Mouse (Mus musculus): ENCODE data around the gene H2-Ke6.
A peak's percentile ranks its signal among the peaks of the same experiment; 100 is the strongest.

H2-Ke6 gene

DNA sequence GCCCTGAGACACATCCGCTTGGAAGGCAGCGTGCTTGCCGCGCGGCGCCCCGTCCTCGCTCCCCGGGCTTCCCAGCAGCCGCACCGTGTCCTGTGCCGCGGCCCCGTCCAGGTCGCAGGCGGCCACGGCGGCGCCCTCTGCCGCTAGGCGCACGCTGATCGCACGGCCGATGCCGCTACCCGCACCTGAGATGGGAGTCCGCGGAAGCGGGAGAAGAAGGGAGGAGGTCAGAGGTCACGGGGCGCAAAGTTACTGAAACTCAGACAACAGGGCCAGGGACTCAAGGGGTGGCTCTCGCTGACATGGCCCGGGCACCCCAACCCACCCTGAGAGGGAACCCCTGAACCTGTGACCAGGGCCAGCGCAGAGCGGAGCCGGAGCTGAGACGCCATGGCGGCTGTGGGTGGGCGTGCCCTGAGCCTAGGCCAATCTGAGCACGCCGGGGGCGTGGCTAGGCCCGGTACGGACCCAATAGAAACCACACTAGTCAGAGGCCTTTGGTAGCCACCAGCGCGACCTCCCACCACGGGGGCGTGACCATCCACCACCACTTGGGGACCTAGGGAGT is at the start of gene H2-Ke6:
Gene H2-Ke6 (minus strand): TSS at position 405 of the 568 bp plus-strand sequence.
- DNase-seq (ENCODE audit: low spot score), result peak; percentile 89

DNA sequence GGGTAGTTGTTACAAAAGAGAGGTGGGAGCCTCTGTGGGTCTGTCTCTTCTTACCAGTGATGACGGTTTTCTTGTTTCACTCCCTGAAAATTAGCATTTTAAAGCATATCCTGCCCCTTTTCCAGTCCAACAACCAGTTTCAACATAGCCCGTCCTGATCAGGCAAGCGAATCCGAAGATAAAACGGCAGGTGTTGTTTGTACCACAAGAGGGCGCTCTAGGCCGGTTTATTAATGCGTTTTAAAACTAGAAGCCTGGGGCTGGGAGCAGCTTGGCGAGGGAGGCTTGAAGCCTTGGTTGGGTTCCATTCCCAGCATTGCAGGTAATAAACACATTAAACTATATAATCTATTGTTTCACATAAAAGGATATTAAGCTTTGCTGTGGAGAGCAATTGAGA is 49.7 kb upstream of the H2-Ke6 start:
- no peak for DNase-seq (ENCODE audit: low spot score)

DNA sequence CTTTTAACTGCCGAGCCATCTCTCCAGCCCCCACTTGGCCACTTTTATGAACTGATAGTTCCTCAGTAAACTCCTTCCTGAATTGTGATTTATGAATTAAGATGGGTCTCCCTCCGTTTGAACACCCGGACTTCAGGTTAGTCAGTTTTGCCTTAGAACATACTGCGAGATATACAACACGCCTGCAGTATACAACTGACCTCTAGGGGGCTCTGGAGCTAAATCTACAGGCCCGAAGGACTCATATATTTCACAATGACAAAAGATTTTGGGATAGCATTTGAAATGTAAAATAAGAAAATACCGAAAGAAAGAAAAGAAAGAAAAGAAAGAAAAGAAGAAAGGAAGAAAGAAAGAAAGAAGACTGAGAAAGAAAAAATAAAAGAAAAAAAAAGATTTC is 47.4 kb upstream of the H2-Ke6 start:
- no peak for DNase-seq (ENCODE audit: low spot score)

DNA sequence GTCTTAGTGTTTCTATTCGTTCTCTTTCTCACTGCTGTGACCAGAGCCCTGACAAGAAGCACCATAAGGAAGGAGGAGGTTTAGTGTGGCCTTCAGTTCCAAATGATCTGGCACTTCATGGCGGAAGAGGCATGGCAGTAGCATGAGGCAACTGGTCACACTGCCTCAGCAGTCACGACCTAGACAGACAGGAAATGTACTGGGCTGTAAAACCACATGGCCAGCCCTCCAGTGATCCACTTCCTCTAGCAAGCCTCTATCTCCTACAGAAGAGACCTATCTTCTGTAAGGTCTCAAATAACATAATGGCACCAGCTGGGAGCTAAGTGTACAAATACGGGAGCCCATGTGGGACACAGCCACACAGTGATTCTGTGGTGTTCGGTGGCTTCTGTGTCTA is 44.2 kb upstream of the H2-Ke6 start:
- DNase-seq (ENCODE audit: low spot score), result no peak

DNA sequence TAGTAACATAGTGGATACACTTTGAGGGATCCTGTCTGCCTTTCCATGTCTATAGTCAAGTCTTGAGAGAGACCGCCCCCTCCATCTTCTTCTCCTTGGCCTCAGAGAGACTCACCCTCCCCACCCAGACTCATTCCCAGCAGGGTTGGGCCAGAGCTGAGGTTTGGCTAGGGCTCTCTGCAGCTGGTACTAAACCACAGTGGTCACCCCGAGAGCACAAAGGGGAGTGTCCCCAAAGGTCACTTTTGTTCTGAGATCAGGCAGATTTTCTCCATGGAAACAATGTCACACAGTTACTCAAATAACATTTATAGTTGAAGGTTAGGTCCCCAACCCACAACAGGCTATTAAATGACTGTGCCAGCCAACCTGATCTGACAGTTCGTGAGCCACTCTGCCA is 41.0 kb upstream of the H2-Ke6 start:
- DNase-seq (ENCODE audit: low spot score), result no peak

DNA sequence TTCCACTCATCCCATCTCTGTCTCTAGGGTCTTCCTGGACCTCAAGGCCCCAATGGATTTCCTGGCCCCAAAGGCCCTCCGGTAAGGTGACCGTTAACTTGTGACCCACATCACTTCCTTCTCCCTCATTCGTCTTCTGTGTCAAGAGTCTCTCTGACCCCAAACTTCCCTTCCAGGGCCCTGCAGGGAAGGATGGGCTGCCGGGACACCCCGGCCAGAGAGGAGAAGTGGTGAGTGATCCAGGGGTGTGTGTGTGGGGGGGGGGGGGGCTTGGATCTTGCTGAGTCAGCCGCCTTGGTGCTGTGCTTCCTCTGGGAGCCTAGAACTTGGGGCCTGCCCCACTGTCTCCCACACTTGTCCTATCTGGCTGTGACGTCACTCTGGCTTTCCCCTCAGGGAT is 29.4 kb upstream of the H2-Ke6 start:
- no peak for DNase-seq (ENCODE audit: low spot score)

DNA sequence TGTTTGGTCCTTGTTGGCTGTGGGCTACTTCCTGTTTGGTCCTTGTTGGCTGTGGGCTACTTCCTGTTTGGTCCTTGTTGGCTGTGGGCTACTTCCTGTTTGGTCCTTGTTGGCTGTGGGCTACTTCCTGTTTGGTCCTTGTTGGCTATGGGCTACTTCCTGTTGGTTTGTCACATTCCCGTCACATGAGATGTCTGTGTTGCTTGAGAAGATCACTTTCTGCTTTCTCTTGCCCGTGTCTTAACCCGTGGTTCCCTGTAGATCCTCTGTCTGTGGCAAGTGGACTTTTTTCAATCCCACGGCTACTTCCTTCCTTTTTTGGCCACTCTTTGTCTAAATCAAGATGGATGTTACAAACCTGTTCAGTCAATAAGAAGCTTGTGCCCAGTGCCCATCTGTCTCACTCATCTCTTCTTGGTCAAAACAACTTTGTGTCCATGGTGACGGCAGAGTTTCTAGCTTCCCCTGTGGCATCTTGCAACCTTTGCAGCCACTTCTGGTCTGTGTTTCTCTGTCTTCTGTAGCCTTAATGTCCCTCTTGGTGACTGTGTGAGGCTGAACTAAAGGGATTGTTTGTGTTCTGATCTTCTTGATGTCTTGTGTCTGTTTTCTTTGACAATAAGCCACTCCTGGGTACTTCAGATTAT is 19.7 kb upstream of the H2-Ke6 start:
- no peak for DNase-seq (ENCODE audit: low spot score)

DNA sequence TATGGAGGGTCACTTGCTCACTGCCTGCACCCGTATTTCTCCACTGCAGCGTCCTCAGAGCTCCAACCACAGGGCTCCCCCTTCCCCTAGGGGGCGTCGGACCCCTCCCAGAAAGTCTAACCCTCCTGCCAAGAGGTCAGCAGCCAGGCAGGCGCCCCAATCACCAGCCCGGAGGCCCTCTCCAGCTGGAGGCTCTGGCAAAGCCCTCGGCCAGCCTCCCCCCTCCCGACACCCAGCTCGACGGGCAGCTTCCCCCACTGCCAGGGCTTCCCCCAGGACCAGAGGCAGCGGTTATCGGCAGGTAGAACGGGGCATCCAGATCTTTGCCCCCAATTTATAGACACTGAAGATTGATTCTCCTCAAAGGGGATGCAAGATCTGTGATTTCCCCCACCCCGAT is 18.1 kb upstream of the H2-Ke6 start:
- no peak for DNase-seq (ENCODE audit: low spot score)

DNA sequence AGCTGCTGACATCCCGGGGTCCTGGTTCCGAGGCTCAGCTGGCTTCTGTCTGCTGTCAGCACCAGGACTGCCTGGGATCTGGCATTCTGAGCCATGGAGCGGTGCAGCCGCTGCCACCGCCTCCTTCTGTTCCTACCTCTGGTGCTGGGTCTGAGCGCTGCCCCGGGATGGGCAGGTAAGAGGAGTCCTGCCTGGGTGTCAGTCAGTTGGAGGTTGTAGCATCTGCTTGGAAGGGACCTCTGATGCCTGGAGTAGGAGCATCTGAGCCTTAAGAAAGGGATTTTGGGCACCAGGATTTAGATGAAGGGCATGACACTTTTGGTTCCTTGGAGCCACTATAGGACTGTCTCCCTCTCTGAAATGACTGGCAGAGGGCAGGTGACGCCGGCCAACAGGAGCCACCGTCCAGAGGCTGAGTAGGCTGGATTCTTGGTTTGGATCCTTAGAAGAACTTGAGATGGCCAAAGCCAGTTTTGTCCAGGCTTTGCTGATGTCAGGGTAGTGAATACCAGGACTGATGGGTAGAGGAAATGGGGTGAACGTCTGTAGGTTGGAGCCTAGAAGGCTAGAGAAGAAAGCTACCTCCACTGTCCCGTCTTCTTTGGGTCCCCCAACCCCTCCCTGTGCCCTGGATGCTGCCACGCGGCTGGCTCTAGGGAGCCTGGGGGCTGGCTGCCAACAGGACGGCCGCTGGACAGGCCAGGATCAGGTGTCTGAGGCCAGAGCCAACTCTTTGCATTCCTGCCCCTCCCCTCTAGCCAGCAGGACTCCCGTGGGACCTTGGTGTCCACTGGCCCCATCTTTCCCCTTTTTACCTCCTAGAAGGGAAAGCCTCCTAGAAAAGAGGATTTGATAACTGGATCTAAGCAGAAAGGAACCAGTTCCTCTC is 11.9 kb upstream of the H2-Ke6 start:
- no peak for DNase-seq (ENCODE audit: low spot score)

DNA sequence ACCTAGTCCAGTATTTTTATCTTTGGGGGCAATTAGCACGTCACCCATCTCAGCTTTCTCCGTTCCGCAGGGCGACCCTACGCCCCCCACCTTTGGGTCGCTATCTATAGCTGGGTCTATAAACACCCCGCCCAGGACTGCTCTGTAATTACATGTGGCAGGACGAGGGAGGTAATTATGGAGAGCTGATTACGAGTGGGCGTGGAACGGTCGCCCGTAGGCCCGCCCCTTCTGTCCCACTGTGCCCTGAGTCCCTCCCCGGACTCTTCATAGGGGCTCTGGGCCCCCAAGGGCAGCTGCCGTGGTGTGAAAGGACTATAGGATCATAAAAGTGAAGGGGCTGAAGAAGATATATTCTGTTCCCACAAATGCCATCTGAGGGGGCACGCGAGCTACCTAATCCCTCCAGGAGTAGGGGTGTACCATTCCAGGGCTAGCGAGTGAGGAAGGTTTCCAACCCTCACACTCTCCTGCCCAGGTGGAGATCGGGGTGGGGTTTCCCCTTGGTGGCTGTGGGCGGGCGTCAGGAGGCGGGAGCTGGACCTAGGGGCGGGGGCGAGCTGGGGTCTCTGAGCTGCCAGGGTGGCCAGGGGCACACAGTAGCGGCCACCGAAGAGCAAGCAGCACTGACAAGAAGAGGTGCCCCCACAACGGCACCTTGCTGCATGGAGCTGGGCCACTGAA is 11.2 kb upstream of the H2-Ke6 start, which contains the start of gene Col11a2:
Gene Col11a2 (plus strand): TSS at position 560 of the 684 bp plus-strand sequence.
- no peak for DNase-seq (ENCODE audit: low spot score)

DNA sequence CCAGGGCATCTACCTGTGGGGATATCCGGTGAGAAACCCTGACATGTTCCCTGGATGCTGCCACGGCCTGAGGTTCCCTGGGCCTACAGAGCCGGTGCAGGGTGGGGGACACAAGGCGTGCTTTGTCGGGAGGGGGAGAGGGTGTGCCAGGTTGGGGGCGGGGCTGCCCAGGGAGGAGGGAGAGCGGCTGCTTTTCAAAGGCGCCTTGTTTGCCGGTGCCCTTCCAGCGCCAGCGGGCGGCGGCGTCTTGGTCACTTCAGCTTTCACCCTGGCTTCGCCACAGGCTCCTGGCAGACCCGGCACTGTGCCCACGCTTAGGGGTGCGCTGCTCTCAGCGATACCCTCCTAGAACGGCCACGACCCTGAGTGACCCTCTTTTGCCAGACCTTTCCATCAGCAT is 10.6 kb upstream of the H2-Ke6 start:
- DNase-seq (ENCODE audit: low spot score), result no peak

DNA sequence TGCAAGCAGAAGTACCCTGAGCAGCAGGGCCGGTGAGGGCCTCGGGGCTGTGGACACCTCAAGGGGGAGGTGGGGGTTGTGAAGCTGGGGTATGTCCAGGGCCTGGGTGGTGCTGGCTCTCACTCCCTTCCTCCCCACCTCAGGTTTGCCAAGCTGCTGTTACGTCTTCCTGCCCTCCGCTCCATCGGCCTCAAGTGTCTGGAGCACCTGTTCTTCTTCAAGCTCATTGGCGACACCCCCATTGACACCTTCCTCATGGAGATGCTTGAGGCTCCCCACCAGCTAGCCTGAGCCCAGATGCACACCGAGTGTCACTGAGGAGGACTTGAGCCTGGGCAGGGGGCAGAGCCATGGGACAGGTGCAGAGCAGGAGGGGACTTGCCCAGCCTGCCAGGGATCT is 9.4 kb upstream of the H2-Ke6 start:
- no peak for DNase-seq (ENCODE audit: low spot score)

DNA sequence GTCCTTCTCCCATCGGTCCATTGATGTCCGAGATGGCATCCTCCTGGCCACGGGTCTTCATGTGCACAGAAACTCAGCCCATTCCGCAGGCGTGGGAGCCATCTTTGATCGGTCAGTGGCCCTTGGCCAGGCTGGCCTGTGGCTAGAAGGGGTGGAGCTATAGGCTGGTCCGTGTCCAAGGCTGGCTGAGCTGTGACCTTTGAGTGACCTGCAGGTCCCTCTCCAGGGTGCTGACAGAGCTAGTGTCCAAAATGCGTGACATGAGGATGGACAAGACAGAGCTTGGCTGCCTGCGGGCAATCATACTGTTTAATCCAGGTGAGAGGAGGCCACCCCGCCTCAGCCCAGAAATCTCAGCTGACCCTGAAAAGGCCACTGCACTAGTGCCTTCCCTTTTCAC is 8.8 kb upstream of the H2-Ke6 start:
- no peak for DNase-seq (ENCODE audit: low spot score)

DNA sequence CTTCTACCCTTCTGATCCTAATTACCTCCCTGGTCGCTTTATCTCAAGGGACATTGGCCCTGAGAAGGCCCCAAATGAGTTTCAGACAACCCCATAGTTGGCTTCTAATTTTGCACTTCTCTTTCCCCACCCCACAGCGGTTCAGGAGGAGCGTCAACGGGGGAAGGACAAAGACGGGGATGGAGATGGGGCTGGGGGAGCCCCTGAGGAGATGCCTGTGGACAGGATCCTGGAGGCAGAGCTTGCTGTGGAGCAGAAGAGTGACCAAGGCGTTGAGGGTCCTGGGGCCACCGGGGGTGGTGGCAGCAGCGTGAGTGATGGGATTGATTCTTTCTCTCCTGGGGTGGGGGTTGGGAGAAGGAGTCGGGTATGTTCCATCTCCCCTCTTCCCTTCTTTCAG is 7.7 kb upstream of the H2-Ke6 start:
- no peak for DNase-seq (ENCODE audit: low spot score)

DNA sequence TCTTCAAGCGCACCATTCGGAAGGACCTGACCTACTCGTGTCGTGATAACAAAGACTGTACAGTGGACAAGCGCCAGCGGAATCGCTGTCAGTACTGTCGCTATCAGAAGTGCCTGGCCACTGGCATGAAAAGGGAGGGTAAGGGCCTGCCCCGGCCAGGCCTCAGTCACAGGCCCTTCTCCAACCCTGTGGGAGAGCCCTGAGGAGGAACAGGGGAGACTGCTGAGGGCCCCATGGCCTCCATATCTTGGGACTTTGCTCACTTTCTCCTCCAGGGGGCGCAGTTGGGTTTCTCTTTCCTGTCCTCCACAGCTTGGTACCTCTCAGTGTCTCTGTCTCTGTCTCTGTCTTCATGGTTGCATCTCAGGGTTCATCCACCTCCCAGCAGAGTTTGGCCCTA is 6.2 kb upstream of the H2-Ke6 start:
- DNase-seq (ENCODE audit: low spot score), result no peak

DNA sequence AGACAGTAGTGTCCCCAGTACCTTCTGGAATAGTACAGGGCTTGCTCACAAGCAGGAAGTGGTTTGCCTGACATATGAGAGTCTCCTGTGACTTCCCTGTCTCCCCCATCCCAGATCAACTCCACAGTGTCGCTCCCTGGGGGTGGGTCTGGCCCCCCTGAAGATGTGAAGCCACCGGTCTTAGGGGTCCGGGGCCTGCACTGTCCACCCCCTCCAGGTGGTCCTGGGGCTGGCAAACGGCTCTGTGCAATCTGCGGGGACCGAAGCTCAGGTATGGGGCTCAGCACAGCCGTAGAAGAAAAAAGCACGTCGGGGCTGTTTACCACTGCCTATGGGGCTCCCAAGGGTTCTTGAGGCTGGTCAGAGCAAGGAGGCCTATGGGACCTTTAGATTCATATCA is 5.6 kb upstream of the H2-Ke6 start:
- DNase-seq (ENCODE audit: low spot score), result no peak

DNA sequence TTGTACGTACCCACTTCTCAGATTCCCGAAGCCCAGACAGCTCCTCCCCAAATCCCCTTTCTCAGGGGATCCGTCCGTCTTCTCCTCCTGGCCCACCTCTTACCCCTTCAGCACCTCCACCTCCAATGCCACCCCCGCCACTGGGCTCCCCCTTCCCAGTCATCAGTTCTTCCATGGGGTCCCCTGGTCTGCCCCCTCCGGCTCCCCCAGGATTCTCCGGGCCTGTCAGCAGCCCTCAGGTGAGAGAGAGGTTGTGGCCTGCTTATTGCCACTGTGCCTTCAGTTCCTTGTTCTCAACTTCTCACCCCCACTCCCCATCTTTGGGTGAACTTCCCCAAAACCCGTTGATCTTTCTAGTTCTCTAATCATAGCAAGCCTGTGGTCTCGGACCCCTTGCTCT is 4.9 kb upstream of the H2-Ke6 start:
- no peak for DNase-seq (ENCODE audit: low spot score)

DNA sequence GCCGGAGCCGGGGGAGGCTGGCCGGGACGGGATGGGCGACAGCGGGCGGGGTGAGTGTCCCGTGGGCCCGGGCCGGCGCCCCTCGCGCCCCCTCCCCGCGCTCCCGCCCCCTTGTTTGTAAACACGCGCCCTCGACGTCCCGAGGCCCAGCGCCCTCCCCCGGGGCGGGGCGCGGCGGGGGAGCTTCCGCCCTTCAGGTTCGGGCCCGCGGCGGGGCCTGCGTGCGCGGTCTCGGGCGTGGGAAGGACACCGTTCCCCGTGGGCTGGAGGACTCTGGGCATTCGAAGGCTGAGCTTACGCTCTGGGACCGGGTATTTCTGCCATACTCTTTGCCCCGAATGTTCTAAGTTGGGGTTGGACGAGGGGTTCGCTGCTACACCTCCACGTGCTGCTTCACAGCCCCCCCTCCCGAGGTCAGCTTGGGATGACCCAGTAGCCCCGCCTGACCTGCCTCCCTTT is 4.3 kb upstream of the H2-Ke6 start:
- no peak for DNase-seq (ENCODE audit: low spot score)

DNA sequence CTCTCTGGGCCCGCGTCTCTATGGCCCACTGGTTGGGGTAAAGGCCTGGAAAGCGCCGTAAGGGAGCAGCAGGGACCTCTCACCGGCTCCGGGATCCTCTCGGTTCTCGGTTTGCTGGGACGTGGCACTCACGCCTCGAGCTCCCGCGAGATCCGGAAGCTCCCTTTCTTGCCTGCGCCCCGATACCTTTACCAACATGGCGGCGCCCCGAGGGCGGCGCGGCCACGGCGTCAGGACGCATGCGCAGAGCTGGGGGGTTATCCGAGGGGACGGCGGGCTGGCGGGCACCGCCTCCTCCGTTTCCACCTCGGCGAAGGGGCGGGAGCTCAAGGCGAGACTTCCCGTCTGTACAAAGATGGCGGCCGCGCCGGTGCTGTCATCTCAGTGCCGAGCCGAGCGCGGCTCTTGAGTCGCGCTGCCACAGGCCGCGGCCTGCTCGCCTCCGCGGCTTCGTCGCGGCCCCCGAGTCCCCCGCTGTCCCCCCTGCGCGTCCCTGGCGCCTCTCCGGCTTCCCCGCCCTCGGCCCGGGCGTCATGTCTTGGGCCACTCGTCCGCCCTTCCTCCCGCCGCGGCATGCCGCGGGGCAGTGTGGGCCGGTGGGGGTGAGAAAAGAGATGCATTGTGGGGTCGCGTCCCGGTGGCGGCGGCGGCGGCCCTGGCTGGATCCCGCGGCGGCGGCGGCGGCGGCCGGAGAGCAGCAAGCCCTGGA is 3.8 kb upstream of the H2-Ke6 start, which contains the start of the genes Slc39a7 and Rxrb:
Gene Slc39a7 (minus strand): TSS at position 218 of the 709 bp plus-strand sequence.
Gene Rxrb (plus strand): TSS at position 348 of the 709 bp plus-strand sequence.
- peak; percentile 97 for DNase-seq (ENCODE audit: low spot score)

DNA sequence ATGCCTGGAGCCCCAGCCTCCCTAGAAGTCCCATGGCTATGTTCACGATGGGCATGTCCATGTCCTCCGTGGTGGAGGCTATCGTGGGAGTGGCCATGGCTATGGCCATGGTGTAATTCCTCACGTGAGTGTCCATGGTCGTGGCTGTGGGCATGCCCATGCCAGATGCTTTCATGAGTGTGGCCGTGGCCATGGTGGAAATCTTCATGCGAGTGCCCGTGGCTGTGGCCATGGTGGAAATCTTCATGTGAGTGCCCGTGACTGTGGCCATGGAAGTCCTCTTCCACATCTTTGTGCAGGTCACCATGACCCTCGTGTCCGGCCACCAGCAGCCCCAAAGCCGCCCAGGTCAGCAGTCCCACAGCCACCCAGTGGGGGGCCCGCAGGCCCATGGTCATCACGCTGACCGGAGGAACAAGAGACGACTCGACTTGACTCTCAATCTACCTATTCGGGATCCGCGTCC is 3.0 kb upstream of the H2-Ke6 start:
- DNase-seq (ENCODE audit: low spot score), result no peak

DNA sequence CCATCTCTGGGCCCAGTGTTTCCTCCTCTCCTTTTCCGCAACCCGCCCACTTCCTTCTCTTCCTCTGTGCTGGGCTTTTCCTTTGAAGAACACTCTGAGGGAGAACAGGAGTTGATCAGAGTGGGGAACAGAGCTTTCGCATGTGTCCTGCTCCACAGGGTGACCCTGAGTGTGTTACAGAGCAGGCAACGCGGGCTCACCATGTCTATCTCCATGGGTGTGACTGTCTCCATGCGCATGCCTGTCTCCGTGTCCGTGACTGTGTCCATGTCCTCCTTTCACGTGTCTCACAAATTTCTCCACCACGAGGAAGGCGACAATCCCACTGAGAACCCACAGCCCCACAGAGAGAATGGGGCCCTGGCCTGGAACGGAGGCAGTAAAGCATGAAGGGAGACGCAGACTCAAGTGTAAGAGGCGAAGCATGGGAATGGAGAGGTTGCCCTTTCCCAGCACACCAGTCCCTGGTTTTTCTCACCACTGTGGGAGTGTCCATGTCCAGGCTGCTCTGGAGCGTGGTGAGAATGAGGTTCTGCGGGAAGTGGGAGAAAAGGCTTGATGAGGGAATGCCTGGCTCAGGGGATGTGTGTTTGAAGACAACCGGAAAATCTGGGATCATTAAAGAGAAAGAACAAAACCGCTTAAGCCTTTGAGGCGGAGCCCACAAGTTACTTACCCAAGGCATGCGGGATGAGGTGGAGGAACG is 2.2 kb upstream of the H2-Ke6 start:
- DNase-seq (ENCODE audit: low spot score), result no peak

All from ovary, adult 18-20 months (tissue).